Mouse (Mus musculus) lung, postnatal 0 days (tissue): ENCODE data around the gene Hdac7. TPM values are rescaled to one million over a fixed set of nuclear protein-coding genes. Genes with fewer than 3 reads are reported as not detected.
A peak's percentile ranks its signal among the peaks of the same experiment; 100 is the strongest.

ENCODE experiments used
- ATAC-seq: fragments of 200-750 bp; cut with Nextera tagmentation; 2 replicates; pipeline ENCODE4 v1.8.0; 2017; ENCODE audit warnings: moderate library complexity
- DNase-seq: peaks from one replicate; pipeline ENCODE4 v3.0.0-alpha.2; 2016; ENCODE audit warnings: low spot score
- H3K27ac ChIP-seq: fragments of 300-500 bp; sonication (generic); 2 replicates; pipeline ENCODE4 v1.5.1; 2014; ENCODE audit warnings: antibody characterized with exemption, mild to moderate bottlenecking, low read length, mixed read lengths
- H3K27me3 ChIP-seq: fragments of 300-500 bp; sonication (generic); replicated peaks from 2 replicates; pipeline ENCODE4 v1.6.1; 2014; ENCODE audit warnings: low read length, mixed read lengths; ENCODE audit not compliant: insufficient read depth
- H3K36me3 ChIP-seq: fragments of 300-500 bp; sonication (generic); 2 replicates; pipeline ENCODE4 v1.6.1; 2014; ENCODE audit warnings: low read length, mixed read lengths; ENCODE audit not compliant: insufficient read depth
- H3K4me1 ChIP-seq: fragments of 300-500 bp; sonication (generic); 2 replicates; pipeline ENCODE4 v1.6.1; 2014; ENCODE audit warnings: antibody characterized with exemption, low read depth, low read length, mixed read lengths; ENCODE audit not compliant: insufficient read depth
- H3K4me2 ChIP-seq: fragments of 300-500 bp; sonication (generic); replicated peaks from 2 replicates; pipeline ENCODE4 v1.6.1; 2014; ENCODE audit warnings: low read depth, mild to moderate bottlenecking, low read length, moderate library complexity, mixed read lengths
- H3K4me3 ChIP-seq: fragments of 300-500 bp; sonication (generic); 2 replicates; pipeline ENCODE4 v1.5.1; 2014; ENCODE audit warnings: low read depth, low read length
- H3K9ac ChIP-seq: fragments of 300-500 bp; sonication (generic); replicated peaks from 2 replicates; pipeline ENCODE4 v1.6.1; 2014; ENCODE audit warnings: low read depth, mild to moderate bottlenecking
- H3K9me3 ChIP-seq: fragments of 300-500 bp; sonication (generic); 2 replicates; pipeline ENCODE4 v1.6.1; 2016; ENCODE audit warnings: low read length, mixed read lengths
- CTCF ChIP-seq: IDR thresholded peaks from 2 replicates; pipeline ENCODE4 v1.5.1; 2016; ENCODE audit warnings: antibody characterized with exemption, mild to moderate bottlenecking
- EP300 ChIP-seq: IDR thresholded peaks from 2 replicates; pipeline ENCODE4 v1.6.1; 2016; ENCODE audit warnings: antibody characterized with exemption, mild to moderate bottlenecking, control low read depth
- WGBS: fragments of 180-500 bp; shearing (Covaris S2); extraction: QIAGEN DNeasy Blood & Tissue Kit; methylation state at CpG from one replicate; pipeline ENCODE4 v1.1.7; 2014; 5-methylcytosine and 5-hydroxymethylcytosine counted together
- polyA plus RNA-seq: library from polyadenylated mRNA; unstranded; fragments of >200 nt; fragmentation: Nextera tagmentation; extraction: Ambion mirVana; gene quantifications from 2 replicates; pipeline ENCODE4 v1.2.1, GENCODE M21; 2015

Hdac7 gene
- polyA plus RNA-seq, 1 experiment from 2014 or later: 43.2 TPM

DNA sequence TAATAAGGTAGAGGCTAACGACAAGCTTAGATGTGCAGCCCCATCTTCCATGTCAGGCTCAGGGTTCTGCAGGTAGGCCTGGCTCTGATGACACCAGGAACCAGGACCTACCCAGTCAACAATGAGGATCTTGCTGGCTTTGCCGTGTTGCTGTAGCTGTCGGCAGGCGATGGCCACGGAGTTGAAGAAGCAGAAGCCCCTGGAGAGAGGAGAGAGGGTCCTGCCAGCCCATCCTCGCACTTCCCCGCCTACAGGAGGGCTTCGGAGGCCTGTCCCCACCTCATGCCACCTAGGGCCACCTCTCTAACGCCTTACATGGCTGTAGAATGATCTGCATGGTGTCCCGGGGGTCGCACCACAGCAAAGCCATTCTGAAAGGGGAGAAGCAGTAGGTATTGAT, 44.9 kb downstream of the Hdac7 start:
- Histone ChIP-seq H3K4me1 (no peaks in the 10 kb centered on the region), H3K27me3 (no peaks in the 10 kb centered on the region), H3K4me3 (no peak overlapping the region), H3K9ac (no peak overlapping the region), H3K4me2 (no peak overlapping the region), H3K36me3 (peaks cover 69% of the 10 kb centered on the region), H3K9me3 (no peaks in the 10 kb centered on the region), H3K27ac (no peak overlapping the region)
- TF ChIP-seq CTCF: no peak
- TF ChIP-seq EP300: no peak
- WGBS: 93% methylated on average over 11 of the region's 11 CpGs
- DNase-seq (no peak), ATAC-seq (no peak)

DNA sequence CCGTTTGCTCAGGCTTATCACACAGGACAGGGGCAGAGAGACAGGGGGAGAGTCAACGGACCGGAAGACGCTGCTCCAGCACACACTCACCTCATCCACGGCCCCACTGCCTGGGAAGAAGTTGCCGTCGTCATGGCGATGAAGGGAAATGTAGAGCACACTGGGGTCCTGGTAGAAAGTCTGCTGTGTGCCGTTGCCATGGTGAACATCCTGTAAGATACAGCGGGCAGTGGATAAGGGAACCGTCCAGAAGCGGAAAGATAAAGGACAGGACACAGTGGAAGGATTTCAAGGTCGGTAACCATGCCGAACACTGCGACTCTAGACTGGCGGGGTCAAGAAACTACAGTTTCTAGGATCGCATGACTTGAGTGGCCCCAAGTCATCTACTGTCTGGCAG, 46.2 kb downstream of the Hdac7 start:
- H3K4me3 ChIP-seq: no peak overlapping the region
- no peaks in the 10 kb centered on the region for H3K27me3 ChIP-seq
- H3K9ac ChIP-seq: no peak overlapping the region
- H3K36me3 ChIP-seq: peaks cover 80% of the 10 kb centered on the region
- 61% methylated on average over 17 of the region's 17 CpGs for WGBS
- H3K4me1 ChIP-seq: no peaks in the 10 kb centered on the region
- ATAC-seq (no peak), DNase-seq (no peak)
- no peaks in the 10 kb centered on the region for H3K9me3 ChIP-seq
- no peak for TF ChIP-seq CTCF
- TF ChIP-seq EP300: no peak
- H3K27ac ChIP-seq: no peak overlapping the region
- H3K4me2 ChIP-seq: no peak overlapping the region

DNA sequence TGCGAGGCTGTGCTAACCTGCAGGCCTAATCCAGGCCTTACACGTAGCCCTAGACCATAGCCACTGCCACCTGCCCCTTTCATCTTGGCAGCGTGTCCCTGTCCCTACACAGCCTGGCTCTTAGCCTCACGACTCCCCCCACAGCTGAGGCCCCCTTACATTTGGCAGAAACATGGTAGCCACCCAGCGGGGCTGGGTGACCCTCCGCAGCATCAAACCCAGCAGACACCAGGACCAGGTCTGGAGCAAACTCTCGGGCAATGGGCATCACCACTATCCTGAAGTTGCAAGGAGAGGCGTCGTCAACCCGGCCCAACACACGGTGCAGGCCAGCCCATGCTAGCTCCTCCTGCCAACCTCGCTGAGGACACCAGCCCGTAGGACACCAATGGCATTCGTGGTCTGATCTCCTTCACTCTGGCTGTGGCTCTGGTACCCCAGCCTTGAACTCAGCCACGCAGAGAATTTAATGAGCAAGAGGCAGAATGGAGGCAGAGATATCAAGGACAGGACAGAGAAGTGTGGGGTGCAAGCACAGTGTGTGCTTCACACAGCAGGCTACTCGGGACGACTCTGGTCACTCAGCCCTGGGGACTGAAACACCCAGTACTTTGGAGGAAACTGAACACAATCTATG, 47.5 kb downstream of the Hdac7 start:
- no peak for DNase-seq
- no peak for TF ChIP-seq CTCF
- Histone ChIP-seq H3K4me1 (no peaks in the 10 kb centered on the region), H3K36me3 (peaks cover 86% of the 10 kb centered on the region), H3K27ac (no peak overlapping the region), H3K9ac (no peak overlapping the region), H3K27me3 (no peaks in the 10 kb centered on the region), H3K4me2 (no peak overlapping the region), H3K4me3 (no peak overlapping the region), H3K9me3 (no peaks in the 10 kb centered on the region)
- 92% methylated on average over 17 of the region's 17 CpGs for WGBS
- no peak for ATAC-seq

DNA sequence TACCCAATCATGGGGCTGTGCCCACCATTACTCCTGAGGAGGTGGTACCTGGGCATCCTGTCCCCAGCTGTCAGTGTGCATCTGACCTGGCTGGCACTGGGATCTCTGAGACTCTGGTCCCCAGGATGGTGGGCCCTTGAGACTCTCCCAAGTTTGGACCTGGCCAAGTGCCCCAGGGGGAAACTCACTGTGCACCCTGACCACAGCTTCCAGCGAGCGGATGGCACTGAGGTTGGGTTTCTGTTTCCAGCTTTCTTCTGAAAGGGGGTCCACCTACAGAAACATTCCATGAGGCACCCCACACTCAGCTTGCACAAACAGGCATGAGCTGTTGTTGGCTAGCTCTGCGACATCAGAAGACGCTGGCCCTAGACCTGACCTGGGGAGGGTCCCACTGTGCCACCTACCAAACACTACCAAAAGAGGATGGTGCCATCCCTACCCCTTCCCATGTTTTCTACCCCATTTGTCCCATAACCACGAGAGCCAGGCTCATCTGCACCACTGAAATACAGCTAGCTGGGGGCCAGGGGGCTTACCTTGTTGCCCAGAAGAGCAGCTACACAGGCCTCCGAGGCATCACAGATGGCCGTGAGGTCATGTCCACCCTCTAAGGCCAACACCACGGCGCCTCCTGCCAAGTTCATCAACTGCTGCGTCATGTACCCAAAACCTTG, 48.6 kb downstream of the Hdac7 start:
- Histone ChIP-seq H3K4me3 (no peak overlapping the region), H3K4me1 (no peaks in the 10 kb centered on the region; the same call in 1 of the 2 replicates), H3K36me3 (peaks cover 81% of the 10 kb centered on the region), H3K9me3 (no peaks in the 10 kb centered on the region), H3K4me2 (no peak overlapping the region), H3K27ac (no peak overlapping the region), H3K9ac (no peak overlapping the region), H3K27me3 (no peaks in the 10 kb centered on the region)
- TF ChIP-seq EP300 (no peak), CTCF (no peak)
- WGBS: 94% methylated on average over 10 of the region's 10 CpGs
- no peak for ATAC-seq
- DNase-seq: no peak

DNA sequence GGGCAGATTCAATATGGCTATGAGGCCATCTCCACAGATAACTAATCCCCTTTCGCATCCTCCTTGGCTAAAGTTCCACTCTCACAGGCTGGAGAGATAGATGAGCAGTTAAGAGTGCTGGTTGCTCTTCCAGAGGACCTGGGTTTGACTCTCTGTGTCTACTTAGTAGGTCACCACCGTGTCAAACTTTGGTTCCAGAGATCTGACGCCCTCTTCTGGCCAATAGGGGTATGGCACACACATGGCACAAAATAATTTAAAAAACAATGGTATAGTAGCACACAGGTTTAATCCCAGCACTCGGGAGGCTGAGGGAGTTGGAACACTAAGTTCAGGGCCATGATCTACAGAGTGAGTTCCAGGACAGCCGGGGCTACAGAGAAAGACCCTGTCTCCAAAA, 50.0 kb downstream of the Hdac7 start:
- no peaks in the 10 kb centered on the region for H3K27me3 ChIP-seq
- H3K9ac ChIP-seq: no peak overlapping the region
- H3K4me3 ChIP-seq: no peak overlapping the region
- no peak overlapping the region for H3K4me2 ChIP-seq
- WGBS: 72% methylated on average over 5 of the region's 5 CpGs
- H3K36me3 ChIP-seq: peaks cover 67% of the 10 kb centered on the region
- ATAC-seq (no peak), DNase-seq (no peak)
- H3K27ac ChIP-seq: no peak overlapping the region
- no peak for TF ChIP-seq EP300
- peak; percentile 63 for TF ChIP-seq CTCF
- H3K4me1 ChIP-seq: no peaks in the 10 kb centered on the region; the same call in 1 of the 2 replicates
- no peaks in the 10 kb centered on the region for H3K9me3 ChIP-seq

DNA sequence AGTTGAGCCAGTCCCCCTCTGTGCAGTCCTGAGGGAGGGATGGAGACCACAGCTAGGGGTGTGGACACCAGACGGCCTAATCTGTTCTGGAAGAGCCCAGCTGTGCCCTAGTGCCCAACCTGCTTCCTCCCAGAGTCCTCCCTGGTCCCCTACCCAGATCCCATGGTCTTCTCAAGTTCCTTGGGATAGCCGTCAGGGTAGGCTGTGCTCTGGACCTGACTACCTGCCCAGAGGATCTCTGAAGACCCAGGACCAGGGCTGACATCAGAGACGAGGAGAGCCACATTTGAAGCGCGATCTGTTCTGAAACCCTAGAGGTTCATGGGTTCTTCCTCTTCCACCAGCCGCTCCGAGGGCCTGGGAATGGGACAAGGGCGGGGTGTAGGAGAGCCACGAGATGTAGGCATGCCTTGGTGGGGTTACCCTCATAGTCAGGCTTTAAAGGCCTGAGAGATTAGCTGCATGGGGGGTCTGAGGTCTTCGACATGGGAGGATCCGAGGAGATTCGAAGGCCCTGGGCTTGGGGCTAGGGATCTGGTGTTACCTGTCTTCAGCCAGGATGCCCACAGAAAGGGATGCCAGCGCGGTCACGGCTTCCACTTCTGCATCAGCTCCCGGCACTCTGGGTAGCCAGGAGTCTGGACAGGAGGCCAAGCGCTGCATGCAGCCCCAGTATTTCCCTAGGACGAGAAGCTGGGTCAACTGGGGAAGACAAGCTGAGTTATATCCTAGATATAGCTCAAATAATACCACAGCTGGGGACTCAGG, 50.7 kb downstream of the Hdac7 start:
- H3K27ac ChIP-seq: no peak overlapping the region
- peaks cover 60% of the 10 kb centered on the region for H3K36me3 ChIP-seq
- 89% methylated on average over 18 of the region's 18 CpGs for WGBS
- DNase-seq (no peak), ATAC-seq (no peak)
- H3K4me2 ChIP-seq: no peak overlapping the region
- H3K4me3 ChIP-seq: no peak overlapping the region
- no peaks in the 10 kb centered on the region for H3K9me3 ChIP-seq
- no peaks in the 10 kb centered on the region for H3K27me3 ChIP-seq
- H3K9ac ChIP-seq: no peak overlapping the region
- no peak for TF ChIP-seq EP300
- TF ChIP-seq CTCF: no peak
- H3K4me1 ChIP-seq: peaks cover 4% of the 10 kb centered on the region
